Mouse (Mus musculus): ENCODE data around the gene Cops7a. TPM values are rescaled to one million over a fixed set of nuclear protein-coding genes. Genes with fewer than 3 reads are reported as not detected.

The Cops7a gene
- polyA plus RNA-seq, 1 experiment from 2014 or later: 141 TPM

DNA sequence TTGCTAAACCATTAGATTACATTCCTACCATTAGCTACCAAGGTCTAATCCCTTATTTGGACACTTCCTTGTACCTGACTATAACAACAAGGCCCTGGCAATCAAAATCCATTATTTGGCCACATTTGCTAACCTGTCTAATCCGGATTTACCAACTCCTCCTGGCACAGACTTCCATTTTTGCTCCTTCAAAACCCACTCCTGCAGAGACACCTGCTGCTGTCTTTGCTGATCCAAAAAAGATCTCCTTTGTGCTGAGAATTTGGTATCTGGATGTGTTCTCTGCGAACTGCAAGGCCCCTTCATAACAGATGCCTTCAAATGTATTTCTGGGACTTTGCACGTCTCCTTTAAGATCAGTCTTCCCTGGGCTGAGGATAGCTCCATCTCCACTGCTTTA, 21.8 kb downstream of the Cops7a start:
- DNase-seq (ENCODE audit: low spot score): no peak
- no peak overlapping the region for H3K4me3 ChIP-seq
- peaks cover 14% of the 10 kb centered on the region for H3K36me3 ChIP-seq
- WGBS: 90% methylated on average over 3 of the region's 3 CpGs
- no peak overlapping the region for H3K27ac ChIP-seq
- no peaks in the 10 kb centered on the region for H3K9me3 ChIP-seq (replicated peaks)
- H3K4me1 ChIP-seq: no peaks in the 10 kb centered on the region
- H3K27me3 ChIP-seq (ENCODE audit: low read depth, poor library complexity, severe bottlenecking): no peaks in the 10 kb centered on the region

DNA sequence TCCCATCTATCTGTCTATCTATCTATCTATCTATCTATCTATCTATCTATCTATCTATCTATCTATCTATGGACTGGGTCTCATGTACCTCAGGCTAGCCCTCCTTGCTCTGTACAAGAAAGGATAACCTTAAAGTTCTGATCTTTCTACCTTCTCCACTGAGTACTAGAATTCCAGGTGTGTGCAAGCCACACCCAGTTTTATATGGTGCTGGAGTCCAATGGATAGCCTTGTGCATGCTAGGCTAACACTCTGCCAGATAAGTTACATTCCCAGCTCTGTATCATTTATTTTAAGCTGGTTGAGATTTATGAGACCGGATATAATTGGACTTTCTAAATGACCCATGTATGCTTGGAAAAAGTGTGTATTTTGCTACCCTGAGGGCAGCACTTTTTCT, 23.7 kb downstream of the Cops7a start:
- no peaks in the 10 kb centered on the region for H3K27me3 ChIP-seq (ENCODE audit: low read depth, poor library complexity, severe bottlenecking)
- no peak overlapping the region for H3K4me3 ChIP-seq
- DNase-seq (ENCODE audit: low spot score): no peak
- 92% methylated on average over 1 of the region's 1 CpGs for WGBS
- H3K36me3 ChIP-seq: peaks cover 33% of the 10 kb centered on the region
- no peaks in the 10 kb centered on the region for H3K9me3 ChIP-seq (replicated peaks)
- no peak overlapping the region for H3K27ac ChIP-seq
- no peaks in the 10 kb centered on the region for H3K4me1 ChIP-seq

DNA sequence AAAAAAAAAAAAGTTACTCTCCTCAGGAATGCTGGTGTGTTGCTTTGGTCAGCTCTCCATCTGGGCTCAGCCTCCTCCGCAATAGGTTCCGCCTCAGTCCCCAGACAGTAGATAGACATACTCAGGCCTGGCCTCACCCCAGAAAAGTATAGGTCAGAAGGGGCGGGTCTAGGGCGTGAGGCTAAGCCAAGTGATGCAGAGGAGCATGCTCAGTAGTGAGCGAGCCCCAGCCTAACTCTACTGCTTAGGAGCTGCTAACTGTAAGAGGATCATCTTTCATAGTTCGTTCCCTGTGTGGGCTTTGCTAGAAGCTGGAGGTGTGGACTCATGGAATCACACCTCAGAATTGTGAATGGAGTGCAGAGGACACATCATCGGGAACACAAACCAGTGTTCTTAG, 26.8 kb downstream of the Cops7a start:
- peaks cover 12% of the 10 kb centered on the region for H3K4me1 ChIP-seq
- no peaks in the 10 kb centered on the region for H3K27me3 ChIP-seq (ENCODE audit: low read depth, poor library complexity, severe bottlenecking)
- H3K27ac ChIP-seq: no peak overlapping the region
- H3K9me3 ChIP-seq (replicated peaks): no peaks in the 10 kb centered on the region
- H3K4me3 ChIP-seq: no peak overlapping the region
- no peak for DNase-seq (ENCODE audit: low spot score)
- peaks cover 64% of the 10 kb centered on the region for H3K36me3 ChIP-seq
- 93% methylated on average over 7 of the region's 7 CpGs for WGBS

DNA sequence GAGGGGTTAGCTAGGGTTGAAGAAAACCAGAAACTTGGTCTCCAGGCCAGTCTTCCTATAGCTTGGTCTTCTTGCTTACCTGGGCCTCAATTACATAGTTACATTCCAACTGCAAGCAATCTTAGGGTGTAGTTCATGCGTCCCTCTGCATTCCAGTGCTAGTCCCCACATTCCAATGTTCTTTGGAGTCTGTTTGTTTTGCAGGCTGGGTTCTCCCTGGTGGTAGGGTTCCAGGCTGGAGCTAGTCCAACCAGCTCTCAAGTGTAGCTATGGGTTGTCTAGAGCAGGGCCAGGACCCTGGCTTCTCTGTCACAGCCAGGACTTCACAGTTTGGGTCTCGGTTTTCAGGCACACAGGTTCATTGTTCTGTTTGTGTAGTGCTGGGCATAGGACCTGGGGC, 27.8 kb downstream of the Cops7a start:
- Histone ChIP-seq H3K27ac (no peak overlapping the region), H3K4me1 (peaks cover 18% of the 10 kb centered on the region), H3K36me3 (peaks cover 73% of the 10 kb centered on the region), H3K27me3 (ENCODE audit: low read depth, poor library complexity, severe bottlenecking) (no peaks in the 10 kb centered on the region), H3K9me3 (replicated peaks) (no peaks in the 10 kb centered on the region), H3K4me3 (no peak overlapping the region)
- 94% methylated on average over 2 of the region's 2 CpGs for WGBS
- DNase-seq (ENCODE audit: low spot score): no peak

DNA sequence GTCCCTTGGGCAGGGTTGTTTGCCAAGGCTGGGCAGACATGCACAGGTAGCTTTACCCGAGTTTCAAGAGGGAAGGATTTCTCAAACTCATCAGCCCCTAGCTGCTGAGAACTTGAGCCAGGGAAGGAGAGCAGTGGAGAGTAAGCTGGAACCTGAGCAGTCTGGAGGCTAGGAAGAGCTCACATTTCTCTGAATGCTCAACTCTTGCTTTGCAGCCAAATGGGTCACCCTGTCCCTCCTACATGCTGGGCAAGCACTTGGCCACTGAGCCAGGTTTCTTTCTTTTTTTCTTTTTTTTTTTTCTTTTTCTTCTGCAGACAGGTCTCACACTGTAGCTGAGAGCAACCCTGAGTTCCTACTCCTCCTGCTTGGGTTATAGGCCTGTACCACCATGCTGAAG, 28.7 kb downstream of the Cops7a start:
- no peak for DNase-seq (ENCODE audit: low spot score)
- Histone ChIP-seq H3K27ac (no peak overlapping the region), H3K9me3 (replicated peaks) (no peaks in the 10 kb centered on the region), H3K27me3 (ENCODE audit: low read depth, poor library complexity, severe bottlenecking) (no peaks in the 10 kb centered on the region), H3K36me3 (peaks cover 76% of the 10 kb centered on the region), H3K4me1 (peaks cover 24% of the 10 kb centered on the region), H3K4me3 (no peak overlapping the region)
- whole genome bisulfite sequencing: 84% methylated on average over 1 of the region's 1 CpGs

DNA sequence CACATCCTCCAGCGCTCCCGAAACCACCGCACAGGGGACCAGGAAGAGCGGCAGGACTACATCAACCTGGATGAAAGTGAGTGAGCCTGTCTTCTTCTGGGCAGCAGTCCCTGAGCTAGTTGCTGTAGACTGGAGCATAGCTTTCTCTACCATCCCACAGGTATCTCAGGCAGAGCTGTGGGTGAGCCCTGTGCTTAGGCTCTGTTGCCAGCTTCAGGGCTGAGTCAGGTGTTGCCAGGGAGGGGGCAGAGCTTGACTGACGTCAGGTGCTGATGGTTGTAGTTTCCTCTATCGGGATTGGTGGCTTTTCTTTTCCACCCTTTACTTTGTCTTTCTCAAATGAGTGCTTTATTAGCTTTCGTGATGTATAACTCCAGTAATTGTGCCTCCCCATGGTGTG, 30.7 kb downstream of the Cops7a start:
- peaks cover 32% of the 10 kb centered on the region for H3K4me1 ChIP-seq
- WGBS: 90% methylated on average over 7 of the region's 7 CpGs
- no peak for DNase-seq (ENCODE audit: low spot score)
- H3K36me3 ChIP-seq: peaks cover 72% of the 10 kb centered on the region
- no peak overlapping the region for H3K27ac ChIP-seq
- H3K27me3 ChIP-seq (ENCODE audit: low read depth, poor library complexity, severe bottlenecking): no peaks in the 10 kb centered on the region
- H3K4me3 ChIP-seq: no peak overlapping the region
- no peaks in the 10 kb centered on the region for H3K9me3 ChIP-seq (replicated peaks)

DNA sequence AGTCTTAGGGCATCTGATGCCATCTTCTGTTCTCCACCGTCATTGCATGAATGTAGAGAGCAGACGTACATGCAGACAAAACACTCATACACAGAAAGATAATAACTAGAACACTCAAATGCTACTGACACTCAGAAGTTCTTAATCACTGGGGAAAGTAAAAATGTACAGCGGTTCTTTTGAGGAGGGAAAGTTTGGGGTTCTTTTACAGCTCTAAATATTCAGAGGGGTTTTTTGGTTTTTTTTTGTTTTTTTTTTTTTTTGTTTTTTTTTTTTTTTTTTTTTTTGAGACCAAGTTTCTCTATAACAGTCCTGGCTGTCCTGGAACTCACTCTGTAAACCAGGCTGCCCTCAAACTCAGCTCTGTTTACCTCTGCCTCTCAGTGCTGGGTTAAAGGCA, 32.2 kb downstream of the Cops7a start:
- peak overlapping the region; percentile 84 for H3K4me3 ChIP-seq
- H3K27ac ChIP-seq: no peak overlapping the region
- H3K36me3 ChIP-seq: peaks cover 58% of the 10 kb centered on the region
- H3K27me3 ChIP-seq (ENCODE audit: low read depth, poor library complexity, severe bottlenecking): no peaks in the 10 kb centered on the region
- no peaks in the 10 kb centered on the region for H3K9me3 ChIP-seq (replicated peaks)
- DNase-seq (ENCODE audit: low spot score): no peak
- H3K4me1 ChIP-seq: peaks cover 35% of the 10 kb centered on the region
- WGBS: 89% methylated on average over 3 of the region's 3 CpGs

DNA sequence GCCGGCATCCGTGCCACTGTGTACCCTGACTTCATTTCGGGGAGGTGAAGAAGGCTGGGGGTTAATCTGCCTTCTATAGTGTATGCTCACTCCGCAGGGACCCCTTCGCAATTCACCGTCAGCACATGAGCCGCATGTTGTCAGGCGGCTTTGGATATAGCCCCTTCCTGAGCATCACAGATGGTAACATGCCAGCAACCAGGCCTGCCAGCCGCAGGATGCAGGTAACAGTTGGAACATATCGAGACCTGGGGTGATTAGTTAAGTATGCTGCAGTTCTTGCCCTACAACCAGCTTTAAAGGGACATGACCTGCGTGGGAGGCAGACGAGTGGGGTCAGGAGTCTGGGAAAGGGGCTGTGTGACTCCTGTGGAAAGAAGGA, 33.0 kb downstream of the Cops7a start:
- WGBS: 57% methylated on average over 12 of the region's 12 CpGs
- H3K36me3 ChIP-seq: peaks cover 49% of the 10 kb centered on the region

DNA sequence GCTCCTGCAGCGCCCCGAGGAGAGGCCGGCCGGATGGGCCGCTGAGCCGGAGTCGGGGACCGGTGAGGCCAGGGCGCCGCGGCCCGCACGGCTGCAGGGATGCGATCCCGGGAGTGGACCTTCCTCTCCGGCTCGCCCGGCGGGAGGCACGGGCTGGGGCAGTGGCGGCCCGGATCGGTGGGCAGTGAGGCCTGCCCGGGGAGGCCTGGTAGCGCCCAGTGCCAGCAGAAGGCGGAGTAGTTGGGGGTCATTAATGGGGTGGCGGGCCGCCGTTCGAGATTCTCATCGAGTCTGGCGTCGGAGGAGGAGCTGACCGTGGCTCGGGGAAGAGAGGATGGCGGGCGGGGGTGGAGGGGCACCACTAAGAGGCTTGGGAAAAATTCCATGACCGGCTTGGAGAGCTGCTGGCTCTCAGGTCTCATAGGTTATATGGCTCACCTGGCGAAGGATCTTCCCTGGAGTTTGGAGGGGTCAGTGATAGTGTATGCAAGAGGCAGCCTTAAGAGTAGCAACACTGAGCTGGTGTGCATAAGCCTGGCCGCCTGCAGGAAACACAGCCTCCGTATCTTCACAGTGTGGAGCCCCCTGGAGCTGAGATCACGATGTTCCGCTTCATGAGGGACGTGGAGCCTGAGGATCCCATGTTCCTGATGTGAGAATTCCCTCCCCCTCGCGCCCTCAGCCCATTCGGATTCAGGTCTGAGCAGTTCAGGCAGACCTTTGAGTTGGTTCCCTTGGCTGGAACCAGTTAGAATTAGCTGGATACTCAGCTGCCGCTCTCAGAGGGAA, 33.6 kb downstream of the Cops7a start:
- Histone ChIP-seq H3K27me3 (ENCODE audit: low read depth, poor library complexity, severe bottlenecking) (no peaks in the 10 kb centered on the region), H3K9me3 (replicated peaks) (no peaks in the 10 kb centered on the region), H3K36me3 (peaks cover 44% of the 10 kb centered on the region), H3K4me3 (peak overlapping the region; percentile 84), H3K4me1 (peaks cover 35% of the 10 kb centered on the region), H3K27ac (peak overlapping the region; percentile 94)
- 1% methylated on average over 48 of the region's 48 CpGs for WGBS
- DNase-seq (ENCODE audit: low spot score): no peak

More for the DNA sequence above, 33.0 kb downstream of the Cops7a start:
- Histone ChIP-seq H3K4me1 (peaks cover 35% of the 10 kb centered on the region), H3K9me3 (replicated peaks) (no peaks in the 10 kb centered on the region), H3K27ac (peak overlapping the region; percentile 94), H3K27me3 (ENCODE audit: low read depth, poor library complexity, severe bottlenecking) (no peaks in the 10 kb centered on the region), H3K4me3 (peak overlapping the region; percentile 84)
- DNase-seq (ENCODE audit: low spot score): no peak

DNA sequence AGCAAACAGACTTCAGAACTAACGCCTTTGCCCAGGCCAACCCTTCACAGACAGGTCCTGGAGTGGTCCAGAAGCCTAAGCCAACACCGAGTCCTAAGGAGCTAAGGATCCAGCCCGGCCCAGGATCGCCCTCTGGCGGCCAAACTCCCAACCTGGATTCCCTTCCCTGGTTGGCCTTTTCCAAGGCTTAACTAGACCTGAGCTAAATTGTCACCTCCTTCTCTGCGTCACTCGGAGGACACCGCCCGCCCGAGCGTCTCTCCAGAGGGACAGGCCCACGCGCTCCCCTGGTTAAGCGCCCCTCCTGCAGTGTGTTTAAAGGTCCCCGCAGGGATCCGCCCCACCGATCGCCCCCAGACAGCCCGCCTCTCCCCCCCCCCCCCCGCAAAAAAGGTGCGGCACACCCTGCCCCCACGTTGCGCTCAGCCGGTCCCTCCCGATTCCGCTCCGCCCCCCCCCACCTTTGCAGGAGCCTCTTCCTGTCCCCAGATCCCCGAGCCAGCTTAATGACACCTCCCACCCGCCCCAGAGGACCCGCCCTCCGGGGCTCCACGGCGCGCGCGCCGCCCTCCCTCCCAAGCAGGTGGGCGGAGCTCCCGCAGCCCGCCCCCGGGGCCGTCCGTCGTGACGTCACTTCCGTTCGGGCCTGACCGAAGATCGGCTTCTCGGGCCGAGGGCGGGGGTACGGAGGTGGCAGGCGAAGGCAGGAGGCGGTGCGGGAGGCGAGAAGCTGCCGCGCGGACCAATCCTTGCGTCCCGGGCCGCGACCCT, 34.4 kb downstream of the Cops7a start, which contains the start of gene Mlf2:
Mlf2 (plus strand) TSS at position 633 of the 771 bp plus-strand sequence.
- peak; percentile 100 for DNase-seq (ENCODE audit: low spot score)
- H3K36me3 ChIP-seq: peaks cover 36% of the 10 kb centered on the region
- peak within 1 kb of the TSS; percentile 84 for H3K4me3 ChIP-seq
- under 1% methylated on average over 57 of the region's 64 CpGs for WGBS
- no peaks in the 10 kb centered on the region for H3K27me3 ChIP-seq (ENCODE audit: low read depth, poor library complexity, severe bottlenecking)
- H3K4me1 ChIP-seq: peaks cover 38% of the 10 kb centered on the region
- no peaks in the 10 kb centered on the region for H3K9me3 ChIP-seq (replicated peaks)
- peak within 1 kb of the TSS; percentile 94 for H3K27ac ChIP-seq

DNA sequence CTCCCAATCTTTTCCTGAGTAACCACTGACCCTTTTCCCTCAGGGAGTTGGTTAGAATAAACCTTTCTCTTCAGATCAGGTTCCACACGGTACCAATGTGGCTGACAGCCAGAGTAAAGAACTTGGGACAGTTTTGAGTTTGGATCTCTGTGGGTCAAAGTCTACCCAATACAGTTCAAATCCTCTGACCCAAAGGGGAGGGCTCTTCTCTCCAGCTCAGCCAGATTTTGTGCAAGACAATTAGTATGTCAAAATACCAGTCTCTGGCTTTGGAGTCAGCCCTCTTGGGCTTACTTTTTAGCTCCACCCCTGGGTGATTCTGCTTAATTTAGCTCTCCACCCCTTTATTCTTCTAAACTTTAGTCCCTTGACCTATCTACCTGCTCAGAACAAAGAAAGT, 35.1 kb downstream of the Cops7a start:
- Histone ChIP-seq H3K4me1 (peaks cover 45% of the 10 kb centered on the region), H3K4me3 (peak overlapping the region; percentile 84), H3K27ac (peak overlapping the region; percentile 94), H3K36me3 (peaks cover 29% of the 10 kb centered on the region), H3K27me3 (ENCODE audit: low read depth, poor library complexity, severe bottlenecking) (no peaks in the 10 kb centered on the region), H3K9me3 (replicated peaks) (no peaks in the 10 kb centered on the region)
- WGBS: 57% methylated on average over 1 of the region's 1 CpGs
- DNase-seq (ENCODE audit: low spot score): no peak

DNA sequence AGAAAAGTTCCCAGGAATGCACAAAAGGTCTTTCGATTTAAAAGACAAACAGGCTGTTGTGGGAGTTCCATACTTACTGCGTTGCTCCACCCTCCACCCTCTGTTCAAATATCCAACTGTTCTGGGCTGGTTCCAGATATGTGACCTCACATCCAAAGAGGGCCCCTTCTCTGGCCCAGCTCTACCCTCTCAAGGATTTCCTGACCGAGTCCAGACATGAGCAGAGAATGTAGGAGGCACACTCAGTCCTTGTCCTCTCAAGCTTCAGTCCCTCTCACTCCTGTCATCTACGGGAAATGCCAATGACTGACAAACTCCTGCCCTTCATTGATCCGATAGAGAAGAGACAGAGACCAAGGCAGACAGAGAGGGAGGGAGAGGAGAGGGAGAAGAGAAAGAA, 39.4 kb downstream of the Cops7a start:
- peak overlapping the region; percentile 64 for H3K27ac ChIP-seq
- no peaks in the 10 kb centered on the region for H3K9me3 ChIP-seq (replicated peaks)
- peaks cover 38% of the 10 kb centered on the region for H3K4me1 ChIP-seq
- WGBS: 63% methylated on average over 5 of the region's 5 CpGs
- H3K4me3 ChIP-seq: no peak overlapping the region
- no peaks in the 10 kb centered on the region for H3K36me3 ChIP-seq
- DNase-seq (ENCODE audit: low spot score): no peak
- no peaks in the 10 kb centered on the region for H3K27me3 ChIP-seq (ENCODE audit: low read depth, poor library complexity, severe bottlenecking)

DNA sequence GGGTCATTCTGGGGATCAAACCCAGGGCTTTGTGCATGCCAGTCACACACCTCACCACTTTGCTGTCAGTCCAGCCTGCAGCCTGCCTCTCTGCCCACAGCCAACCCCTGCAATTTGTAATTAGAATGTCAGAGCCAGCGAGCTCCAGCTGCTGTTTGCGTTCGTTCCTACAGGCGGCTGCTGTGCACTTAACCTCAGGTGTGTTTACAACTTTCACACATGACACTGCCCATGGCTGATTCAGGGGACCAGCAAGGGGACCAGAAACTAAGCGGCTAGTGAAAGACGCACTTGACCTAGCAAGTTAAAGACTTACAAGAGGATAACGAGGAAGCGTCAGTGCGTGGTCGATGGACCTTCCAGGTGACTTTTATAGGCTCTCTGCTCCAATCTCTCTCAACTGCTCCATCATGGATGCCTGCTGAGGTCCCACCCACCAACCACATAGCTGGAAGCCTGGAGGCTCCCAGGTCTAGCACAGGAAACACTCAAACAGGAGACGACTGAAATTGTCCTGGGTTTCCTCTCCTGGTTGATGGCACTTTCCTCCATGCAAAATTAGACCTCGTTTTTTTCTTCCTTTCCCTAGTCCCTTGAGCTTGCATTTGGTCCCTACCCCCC, 40.1 kb downstream of the Cops7a start:
- WGBS: 23% methylated on average over 12 of the region's 12 CpGs
- Histone ChIP-seq H3K36me3 (no peaks in the 10 kb centered on the region), H3K27ac (peak overlapping the region; percentile 64), H3K4me3 (no peak overlapping the region), H3K4me1 (peaks cover 42% of the 10 kb centered on the region), H3K9me3 (replicated peaks) (no peaks in the 10 kb centered on the region), H3K27me3 (ENCODE audit: low read depth, poor library complexity, severe bottlenecking) (no peaks in the 10 kb centered on the region)
- no peak for DNase-seq (ENCODE audit: low spot score)
